Mouse (Mus musculus) cortical plate, adult 2 months (tissue): ENCODE data around the gene Tigit.

Experiments used
- CTCF ChIP-seq: fragments of 200-500 bp; IDR thresholded peaks from 2 replicates; pipeline ENCODE4 v1.5.1; 2011; ENCODE audit warnings: mild to moderate bottlenecking, control low read depth, low read length; ENCODE audit not compliant: insufficient read depth; ENCODE audit errors: extremely low read depth
- POLR2A ChIP-seq: fragments of 200-500 bp; IDR thresholded peaks from 2 replicates; pipeline ENCODE4 v1.6.1; 2011; ENCODE audit warnings: mild to moderate bottlenecking, low read length, control low read depth; ENCODE audit not compliant: insufficient read depth; ENCODE audit errors: extremely low read depth

GRCm38 (mm10) chr16:43708335-43709061 is 44.6 kb upstream of the Tigit start:
- TF ChIP-seq POLR2A = no peak
- TF ChIP-seq CTCF = no peak
